Mouse (Mus musculus) heart, embryonic 12.5 days (tissue): Measurements from ENCODE around the gene L2hgdh. TPM values are rescaled to one million over a fixed set of nuclear protein-coding genes. Genes with fewer than 3 reads are reported as not detected.
A peak's percentile ranks its signal among the peaks of the same experiment; 100 is the strongest.
"Not testable (repeated sequence)": the region's sequence is repeated elsewhere in the genome, so short reads cannot be mapped to it uniquely, and the experiment has no call there.

ENCODE experiments used
- ATAC-seq: fragments of 200-750 bp; cut with Nextera tagmentation; 2 replicates; pipeline ENCODE4 v1.8.0; 2017; ENCODE audit warnings: moderate TSS enrichment, moderate library complexity; ENCODE audit not compliant: insufficient number of reproducible peaks, low FRiP score
- H3K27ac ChIP-seq: fragments of 300-500 bp; sonication (generic); 2 replicates; pipeline ENCODE4 v1.5.1; 2016; ENCODE audit warnings: mild to moderate bottlenecking, moderate library complexity; ENCODE audit not compliant: poor library complexity, severe bottlenecking
- H3K27me3 ChIP-seq: fragments of 300-500 bp; sonication (generic); replicated peaks from 2 replicates; pipeline ENCODE4 v1.6.1; 2016; ENCODE audit warnings: mild to moderate bottlenecking, moderate library complexity
- H3K36me3 ChIP-seq: fragments of 300-500 bp; sonication (generic); 2 replicates; pipeline ENCODE4 v1.6.1; 2016; ENCODE audit warnings: mild to moderate bottlenecking, moderate library complexity
- H3K4me1 ChIP-seq: fragments of 300-500 bp; sonication (generic); replicated peaks from 2 replicates; pipeline ENCODE4 v1.6.1; 2016; ENCODE audit warnings: mild to moderate bottlenecking
- H3K4me2 ChIP-seq: fragments of 300-500 bp; sonication (generic); 2 replicates; pipeline ENCODE4 v1.6.1; 2016; ENCODE audit warnings: mild to moderate bottlenecking, moderate library complexity
- H3K4me3 ChIP-seq: fragments of 300-500 bp; sonication (generic); 2 replicates; pipeline ENCODE4 v1.5.1; 2016; ENCODE audit warnings: mild to moderate bottlenecking
- H3K9ac ChIP-seq: fragments of 300-500 bp; sonication (generic); 2 replicates; pipeline ENCODE4 v1.6.1; 2016; ENCODE audit warnings: mild to moderate bottlenecking, moderate library complexity
- H3K9me3 ChIP-seq: fragments of 300-500 bp; sonication (generic); replicated peaks from 2 replicates; pipeline ENCODE4 v1.6.1; 2016; ENCODE audit warnings: mild to moderate bottlenecking, moderate library complexity
- WGBS: fragments of 180-500 bp; shearing (Covaris S2); methylation state at CpG from one replicate; pipeline ENCODE4 v1.1.7; 2016; 5-methylcytosine and 5-hydroxymethylcytosine counted together
- microRNA counts: library from miRNA; unstranded; fragments of <30 nt; microRNA quantifications from one replicate; lab custom pipeline; 2017
- microRNA-seq: library from miRNA; unstranded; fragments of <30 nt; microRNA quantifications from one replicate; pipeline ENCODE4, GENCODE M21; 2017
- polyA plus RNA-seq: library from polyadenylated mRNA; unstranded; fragments of >200 nt; fragmentation: Nextera tagmentation; extraction: Ambion mirVana; gene quantifications from 2 replicates; pipeline ENCODE4 v1.2.1, GENCODE M21; 2016

L2hgdh gene
- polyA plus RNA-seq, 1 experiment from 2014 or later, result 20.8 TPM

DNA sequence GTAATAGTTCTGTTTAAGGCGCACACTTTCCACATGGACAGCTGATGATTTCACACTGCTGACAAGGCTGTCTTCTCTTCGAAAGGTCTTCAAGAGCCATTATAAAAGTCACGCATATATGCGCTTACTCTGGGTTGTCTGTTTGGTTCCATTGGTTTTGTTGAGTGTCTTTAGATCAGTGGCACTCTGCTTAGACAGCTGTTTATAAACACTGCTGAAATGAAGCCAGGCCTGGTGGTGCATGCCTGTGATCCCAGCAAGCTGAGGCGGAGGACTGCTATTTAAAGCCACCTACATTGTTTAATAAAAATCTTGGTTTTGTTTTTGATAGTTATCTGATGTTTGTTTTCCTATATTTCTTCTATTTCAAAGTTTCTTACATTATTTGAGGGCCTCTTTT is 58.0 kb downstream of the L2hgdh start:
- no peak overlapping the region for H3K4me3 ChIP-seq

DNA sequence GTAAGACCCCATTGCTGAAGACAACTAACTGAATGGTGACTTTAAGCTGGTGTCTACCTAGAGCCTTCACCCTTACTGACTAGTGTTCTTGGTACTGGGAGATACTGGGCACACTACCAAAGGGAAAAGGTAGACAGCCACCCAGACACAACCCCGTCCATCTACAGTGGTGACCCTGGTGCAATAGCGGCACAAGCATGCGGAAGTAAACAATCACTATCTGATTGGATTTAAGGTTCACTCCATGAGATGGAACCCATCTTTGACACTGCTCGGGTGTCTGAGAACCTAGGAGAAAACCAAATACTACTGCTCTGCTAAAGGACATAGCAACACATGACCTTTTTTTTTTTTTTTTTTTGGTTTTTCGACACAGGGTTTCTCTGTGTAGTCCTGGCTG is 63.0 kb downstream of the L2hgdh start:
- no peak overlapping the region for H3K27ac ChIP-seq
- no peaks in the 10 kb centered on the region; the same call in 1 of the 2 replicates for H3K9me3 ChIP-seq
- 0 out of 2 replicates have a peak, but pooled peaks cover 5% of the 10 kb centered on the region for H3K36me3 ChIP-seq
- H3K27me3 ChIP-seq, result no peaks in the 10 kb centered on the region
- no peaks in the 10 kb centered on the region for H3K4me1 ChIP-seq
- no peak overlapping the region for H3K4me3 ChIP-seq
- H3K4me2 ChIP-seq, result no peak overlapping the region
- WGBS, result 93% methylated on average over 5 of the region's 5 CpGs
- no peak overlapping the region for H3K9ac ChIP-seq
- no peak for ATAC-seq

More for the DNA sequence above, 58.0 kb downstream of the L2hgdh start:
- no peak for ATAC-seq
- 90% methylated on average over 5 of the region's 5 CpGs for WGBS
- no peak overlapping the region for H3K27ac ChIP-seq
- no peak overlapping the region for H3K9ac ChIP-seq
- H3K4me1 ChIP-seq, result no peaks in the 10 kb centered on the region
- H3K9me3 ChIP-seq, result no peaks in the 10 kb centered on the region; the same call in 1 of the 2 replicates
- H3K27me3 ChIP-seq, result no peaks in the 10 kb centered on the region
- H3K36me3 ChIP-seq, result 0 out of 2 replicates have a peak, but pooled peaks cover 5% of the 10 kb centered on the region
- no peak overlapping the region for H3K4me2 ChIP-seq

DNA sequence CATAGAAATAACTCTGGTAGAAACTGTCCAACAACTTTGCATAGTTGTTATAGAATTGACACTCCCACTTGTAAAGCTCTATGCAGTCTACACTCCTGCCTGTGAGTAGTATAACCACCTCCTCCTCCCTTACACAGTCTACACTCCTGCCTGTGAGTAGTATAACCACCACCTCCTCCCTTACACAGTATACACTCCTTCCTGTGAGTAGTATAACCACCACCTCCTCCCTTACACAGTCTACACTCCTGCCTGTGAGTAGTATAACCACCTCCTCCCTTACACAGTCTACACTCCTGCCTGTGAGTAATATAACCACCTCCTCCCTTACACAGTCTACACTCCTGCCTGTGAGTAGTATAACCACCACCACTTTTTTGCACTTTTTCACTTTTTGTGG is 70.7 kb downstream of the L2hgdh start:
- not testable (repeated sequence) for H3K4me3 ChIP-seq, H3K4me2 ChIP-seq, H3K9me3 ChIP-seq, H3K27me3 ChIP-seq, H3K27ac ChIP-seq, H3K4me1 ChIP-seq, H3K9ac ChIP-seq
- ATAC-seq, result peak; percentile 84
- peaks cover 29% of the 10 kb centered on the region for H3K36me3 ChIP-seq

DNA sequence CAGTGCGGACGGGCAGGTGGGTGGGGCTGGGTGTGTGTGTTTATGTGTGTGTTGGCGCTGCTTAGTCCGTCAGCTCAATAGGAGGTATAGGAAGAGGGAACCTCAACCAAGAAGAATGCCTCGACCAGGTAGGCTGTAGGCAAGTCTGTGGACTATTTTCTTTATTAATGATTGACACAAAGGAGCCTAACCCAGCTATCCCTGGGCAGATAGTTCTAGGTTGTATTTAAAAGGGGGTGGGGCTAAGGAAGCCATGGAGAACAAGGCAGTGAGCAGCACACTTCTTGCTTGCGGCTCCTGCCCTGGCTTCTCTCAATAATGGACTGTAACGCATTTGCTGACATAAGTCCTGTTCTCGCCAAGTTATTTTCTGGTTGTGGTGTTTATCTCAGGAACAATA is 75.2 kb downstream of the L2hgdh start:
- H3K9ac ChIP-seq, result no peak overlapping the region
- H3K27ac ChIP-seq, result no peak overlapping the region
- no peak for ATAC-seq
- WGBS, result 88% methylated on average over 8 of the region's 8 CpGs
- peaks cover 8% of the 10 kb centered on the region; the same call in 1 of the 2 replicates for H3K4me1 ChIP-seq
- no peak overlapping the region for H3K4me2 ChIP-seq
- peaks cover 42% of the 10 kb centered on the region for H3K36me3 ChIP-seq
- H3K9me3 ChIP-seq, result peaks cover 4% of the 10 kb centered on the region
- no peak overlapping the region for H3K4me3 ChIP-seq
- H3K27me3 ChIP-seq, result no peaks in the 10 kb centered on the region

DNA sequence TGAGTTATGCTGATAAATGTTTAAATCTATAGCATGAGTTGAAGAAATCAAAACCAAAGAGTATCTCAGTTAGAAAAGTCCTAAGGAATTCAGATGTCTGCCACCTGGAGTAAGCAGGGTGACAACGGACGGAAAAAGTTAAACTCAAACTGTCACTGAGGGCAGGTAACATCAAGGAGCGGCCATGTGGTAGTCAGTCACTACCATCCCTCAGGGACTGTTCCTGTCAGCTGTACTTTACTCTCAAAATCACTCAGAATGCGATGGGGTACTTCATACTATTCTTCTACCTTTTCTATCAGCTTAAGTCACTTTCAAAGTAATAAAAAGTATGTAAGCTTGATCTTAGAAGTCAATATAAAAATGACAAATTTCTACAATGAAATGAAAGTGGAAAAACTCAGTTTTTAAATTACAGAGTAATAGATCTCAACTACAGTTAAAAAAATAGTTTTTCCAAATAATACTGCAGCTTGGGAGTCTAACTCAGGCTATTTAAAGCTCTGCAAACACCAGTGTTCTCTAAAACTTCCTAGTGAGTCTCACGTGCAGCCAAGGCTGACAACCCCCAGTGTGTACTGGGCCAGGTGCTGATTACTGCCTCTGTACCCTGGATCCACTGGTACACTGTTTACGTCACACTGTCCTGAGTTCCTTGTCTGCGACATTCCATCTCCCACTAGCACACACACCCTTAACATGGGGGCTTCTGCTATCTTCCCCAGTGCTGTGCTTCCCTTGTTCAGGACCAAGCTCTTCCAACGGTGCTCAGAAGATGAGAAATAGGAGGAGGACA is 78.7 kb downstream of the L2hgdh start:
- Histone ChIP-seq H3K27ac (no peak overlapping the region), H3K36me3 (peaks cover 30% of the 10 kb centered on the region), H3K27me3 (no peaks in the 10 kb centered on the region), H3K9me3 (no peaks in the 10 kb centered on the region), H3K4me1 (peaks cover 8% of the 10 kb centered on the region; the same call in 1 of the 2 replicates), H3K9ac (no peak overlapping the region), H3K4me3 (no peak overlapping the region), H3K4me2 (no peak overlapping the region)
- ATAC-seq, result no peak
- WGBS, result 76% methylated on average over 8 of the region's 8 CpGs

DNA sequence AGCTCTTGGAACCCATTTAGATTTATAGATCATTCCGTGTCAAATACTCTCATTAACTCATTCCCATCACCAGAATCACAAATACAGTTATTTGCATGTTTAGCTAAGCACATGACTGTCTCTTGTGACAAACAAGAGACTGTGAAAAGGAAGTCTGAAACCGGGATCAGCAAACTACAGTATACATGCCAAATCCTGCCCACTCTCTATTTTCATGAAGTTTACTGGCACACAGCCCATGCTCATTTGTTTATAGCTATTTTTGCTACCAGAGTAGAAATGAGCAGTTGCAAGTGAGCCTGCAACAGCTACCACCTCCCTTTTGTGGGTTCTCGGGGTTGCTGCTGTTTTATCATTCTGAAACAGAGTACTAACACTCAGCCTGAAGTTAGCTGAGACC is 79.8 kb downstream of the L2hgdh start:
- Histone ChIP-seq H3K27ac (no peak overlapping the region), H3K4me1 (peaks cover 8% of the 10 kb centered on the region; the same call in 1 of the 2 replicates), H3K4me3 (no peak overlapping the region), H3K9ac (no peak overlapping the region), H3K36me3 (peaks cover 32% of the 10 kb centered on the region), H3K4me2 (no peak overlapping the region), H3K27me3 (no peaks in the 10 kb centered on the region), H3K9me3 (no peaks in the 10 kb centered on the region)
- WGBS, result 86% methylated on average over 3 of the region's 3 CpGs
- no peak for ATAC-seq

DNA sequence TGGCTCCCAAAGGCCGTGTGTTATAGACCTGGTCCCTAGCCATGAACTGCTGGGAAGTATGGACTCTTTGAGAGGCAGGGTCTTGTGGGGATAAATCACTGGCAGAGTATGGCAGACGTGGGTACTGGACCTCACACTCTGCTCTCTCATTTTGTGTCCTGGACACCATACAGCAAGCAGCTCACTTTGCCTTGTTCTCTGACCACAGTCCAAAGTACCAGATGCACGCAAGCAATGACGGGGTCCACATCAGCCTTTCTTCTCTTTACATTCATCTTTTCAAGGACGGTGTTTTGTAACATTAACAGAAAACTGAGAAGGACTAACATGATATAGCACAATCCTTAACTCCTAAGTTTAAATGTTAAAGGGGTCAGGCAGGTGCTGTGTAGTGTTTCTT is 81.8 kb downstream of the L2hgdh start:
- H3K9me3 ChIP-seq, result no peaks in the 10 kb centered on the region
- H3K27ac ChIP-seq, result no peak overlapping the region
- H3K4me2 ChIP-seq, result no peak overlapping the region
- no peak overlapping the region for H3K4me3 ChIP-seq
- H3K4me1 ChIP-seq, result peaks cover 8% of the 10 kb centered on the region; the same call in 1 of the 2 replicates
- H3K36me3 ChIP-seq, result peaks cover 39% of the 10 kb centered on the region
- no peak overlapping the region for H3K9ac ChIP-seq
- 88% methylated on average over 5 of the region's 5 CpGs for WGBS
- no peaks in the 10 kb centered on the region for H3K27me3 ChIP-seq
- ATAC-seq, result no peak

MicroRNAs within 50 kb of the gene (microRNA counts, 519-probe panel; counts per million panel counts)
- microRNA mmu-miR-681 (lab: Ali Mortazavi, UCI), result not detected

Small RNAs within 50 kb of the gene (microRNA-seq; reads per million reads assigned to microRNA genes)
- not detected for gene Mir681

Other genes with a start within 250 kb of the L2hgdh start
- 19.2 and 21.4 TPM in 2 replicates for gene Vcpkmt, start 141.8 kb downstream of the L2hgdh start, polyA plus RNA-seq
- 8.3 and 8.4 TPM in 2 replicates for gene Sos2, start 43.0 kb downstream of the L2hgdh start, polyA plus RNA-seq
- 31.1 and 31.2 TPM in 2 replicates for gene Atp5s, start 77 bp upstream of the L2hgdh start, polyA plus RNA-seq
- gene Cdkl1, start 66.4 kb upstream of the L2hgdh start, polyA plus RNA-seq, result 5.0 TPM in 2 replicates
- 8.0 and 9.5 TPM in 2 replicates for gene Atl1, start 167.7 kb upstream of the L2hgdh start, polyA plus RNA-seq
- 43.4 and 44.8 TPM in 2 replicates for gene Map4k5, start 168.3 kb upstream of the L2hgdh start, polyA plus RNA-seq